ENCODE assay signal across 9 mouse cellular contexts in the genomic region with DNA sequence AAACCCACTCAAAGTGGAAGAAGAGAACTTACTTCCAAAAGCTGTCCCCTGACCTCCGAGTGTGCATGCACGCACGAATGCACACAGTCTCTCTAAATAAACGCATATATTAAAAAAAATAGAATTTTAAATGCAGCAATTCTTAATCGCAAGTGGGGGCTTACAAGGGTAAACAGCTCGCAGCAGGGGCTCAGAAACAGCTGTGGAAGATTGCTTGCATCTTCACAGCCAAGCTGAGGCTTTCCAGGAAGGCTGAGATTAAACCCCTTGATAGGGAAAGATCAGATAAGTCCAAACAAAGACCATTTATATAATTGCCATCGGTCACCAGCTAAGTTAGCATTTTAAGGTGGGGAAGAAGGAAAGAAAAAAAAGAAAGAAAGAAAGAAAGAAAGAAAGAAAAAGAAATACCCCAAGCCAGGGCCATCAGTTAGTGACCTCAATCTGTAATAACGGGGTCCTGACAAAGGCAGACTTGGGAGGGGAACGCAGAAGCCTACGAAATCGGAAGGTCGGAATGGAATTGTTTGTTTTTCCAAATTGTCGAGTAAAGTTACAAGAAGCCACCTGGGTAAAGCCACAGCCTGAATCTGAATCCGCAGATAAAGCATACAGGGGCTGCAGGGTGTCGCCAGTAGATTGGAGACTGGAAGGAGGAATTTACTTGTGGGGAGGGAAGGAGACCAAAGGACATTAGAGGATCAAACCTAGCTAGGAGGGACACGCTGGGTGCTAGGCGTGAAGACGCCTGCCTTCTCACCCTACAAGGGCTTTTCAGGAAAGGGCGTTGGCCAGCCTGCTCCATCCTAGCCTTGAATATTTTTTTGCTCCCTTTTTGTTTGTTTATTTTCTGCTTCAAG.
DNase-seq lines count a peak whose midpoint lies in the region; ATAC-seq and TF ChIP-seq lines count a peak whose summit lies in the region.
"Had no signal": no experiment of that assay in that cellular context is flagged by ENCODE, and none has a peak within 500 bp of the region (broad histone marks: within the 10 kb centered on the region; RNA-seq: fewer than 3 reads in every experiment).

No protein-coding gene starts in this region.

- DNase-seq in heart, adult 2 months, result no peak
- DNase-seq in midbrain, embryonic 11.5 days (ENCODE audit: low spot score, missing footprints), result peak; percentile 92
- no peak for DNase-seq in midbrain, postnatal 0 days (ENCODE audit: low spot score)
- no peak for DNase-seq in left cerebral cortex, postnatal 36 days (ENCODE audit: low spot score in 2 of 2)
- DNase-seq: kidney, adult 2 months had no signal

- no peak for TF ChIP-seq CTCF in heart, adult 2 months (IDR thresholded peaks at IDR 0.05)
- TF ChIP-seq CTCF in midbrain, postnatal 0 days (IDR thresholded peaks at IDR 0.05), result no peak
- TF ChIP-seq CTCF in intestine, postnatal 0 days (IDR thresholded peaks at IDR 0.05; ENCODE audit: low read depth), result no peak

- TF ChIP-seq EP300 in heart, adult 2 months (IDR thresholded peaks at IDR 0.05; ENCODE audit: insufficient read depth, low read depth, low read length), result no peak

- H3K4me3 ChIP-seq in heart, embryonic 11.5 days (ENCODE audit: low read depth, low read length), result peak overlapping the region; percentile 30; the same call in 1 of the 2 replicates
- H3K4me3 ChIP-seq in heart, adult 2 months, result no peak overlapping the region
- no peak overlapping the region for H3K4me3 ChIP-seq in midbrain, embryonic 11.5 days (ENCODE audit: low read depth, low read length)
- no peak overlapping the region for H3K4me3 ChIP-seq in midbrain, postnatal 0 days (ENCODE audit: low read depth, low read length)
- 0 out of 2 replicates have a peak overlapping the region, but pooled peaks have one; percentile 0 for H3K4me3 ChIP-seq in intestine, postnatal 0 days (ENCODE audit: low read depth, low read length)
- no peak overlapping the region for H3K4me3 ChIP-seq in stomach, embryonic 15.5 days (replicated peaks)

- 6% methylated on average over 19 of the region's 19 CpGs for WGBS in heart, embryonic 11.5 days (ENCODE audit: insufficient replicate concordance)
- WGBS in heart, adult 2 months, result 15% methylated on average over 19 of the region's 19 CpGs
- WGBS in midbrain, embryonic 11.5 days, result 2% methylated on average over 19 of the region's 19 CpGs
- WGBS in midbrain, postnatal 0 days, result 21% methylated on average over 19 of the region's 19 CpGs
- WGBS in intestine, postnatal 0 days, result 13% methylated on average over 19 of the region's 19 CpGs
- WGBS in stomach, embryonic 15.5 days, result 16% methylated on average over 19 of the region's 19 CpGs

- no peak for TF ChIP-seq POLR2A in heart, adult 2 months (IDR thresholded peaks at IDR 0.05; ENCODE audit: insufficient read depth, low read depth, low read length)

- ATAC-seq in heart, embryonic 11.5 days (replicated peaks; ENCODE audit: insufficient number of reproducible peaks, low FRiP score, low TSS enrichment), result no peak
- ATAC-seq in midbrain, embryonic 11.5 days (ENCODE audit: low FRiP score), result no peak
- ATAC-seq in midbrain, postnatal 0 days (ENCODE audit: low FRiP score), result no peak
- ATAC-seq in intestine, postnatal 0 days, result no peak
- no peak for ATAC-seq in stomach, embryonic 15.5 days (ENCODE audit: insufficient read depth, low FRiP score, low read depth)
- ATAC-seq in frontal cortex, adult (ENCODE audit: low TSS enrichment), result no peak

- H3K36me3 ChIP-seq in heart, embryonic 11.5 days (ENCODE audit: control insufficient read depth, insufficient read depth, low read length), result no peaks in the 10 kb centered on the region
- H3K36me3 ChIP-seq in heart, adult 2 months (ENCODE audit: control insufficient read depth, insufficient read depth, low read length), result no peaks in the 10 kb centered on the region
- H3K36me3 ChIP-seq in midbrain, embryonic 11.5 days (ENCODE audit: control insufficient read depth, insufficient read depth, low read length), result no peaks in the 10 kb centered on the region
- H3K36me3 ChIP-seq in midbrain, postnatal 0 days (ENCODE audit: insufficient read depth, low read length), result no peaks in the 10 kb centered on the region
- no peaks in the 10 kb centered on the region for H3K36me3 ChIP-seq in intestine, postnatal 0 days (ENCODE audit: control insufficient read depth, insufficient read depth)
- no peaks in the 10 kb centered on the region for H3K36me3 ChIP-seq in stomach, embryonic 15.5 days

- H3K4me2 ChIP-seq in heart, embryonic 11.5 days, result peak overlapping the region; percentile 48
- peak overlapping the region; percentile 32 for H3K4me2 ChIP-seq in midbrain, embryonic 11.5 days
- no peak overlapping the region for H3K4me2 ChIP-seq in midbrain, postnatal 0 days (ENCODE audit: low read depth, low read length, poor library complexity, severe bottlenecking)
- 0 out of 2 replicates have a peak overlapping the region, but pooled peaks have one; percentile 9 for H3K4me2 ChIP-seq in intestine, postnatal 0 days (replicated peaks; ENCODE audit: low read depth)
- H3K4me2 ChIP-seq in stomach, embryonic 15.5 days, result peak overlapping the region; percentile 37

- H3K27me3 ChIP-seq in heart, embryonic 11.5 days (ENCODE audit: control insufficient read depth, insufficient read depth, low read length), result peaks cover 34% of the 10 kb centered on the region
- H3K27me3 ChIP-seq in heart, adult 2 months (ENCODE audit: control insufficient read depth, insufficient read depth, low read length), result peaks cover 16% of the 10 kb centered on the region
- H3K27me3 ChIP-seq in midbrain, embryonic 11.5 days (ENCODE audit: control insufficient read depth, insufficient read depth, low read length), result no peaks in the 10 kb centered on the region
- no peaks in the 10 kb centered on the region; the same call in 1 of the 2 replicates for H3K27me3 ChIP-seq in midbrain, postnatal 0 days (ENCODE audit: insufficient read depth, low read length)
- H3K27me3 ChIP-seq in intestine, postnatal 0 days (replicated peaks; ENCODE audit: control insufficient read depth, insufficient read depth, low read length), result peaks cover 55% of the 10 kb centered on the region; the same call in 1 of the 2 replicates
- H3K27me3 ChIP-seq in stomach, embryonic 15.5 days (replicated peaks), result peaks cover 31% of the 10 kb centered on the region

- intact Hi-C loops in heart, adult 2 months (cut with DNase I), result no loop called here
- intact Hi-C loops in left cerebral cortex, postnatal 36 days (cut with DNase I), result loop anchor here (10.0 kb wide), 1 partner anchor 76 kb away; the partner anchor contains the start of gene Sall4

- peaks cover 17% of the 10 kb centered on the region for H3K4me1 ChIP-seq in heart, embryonic 11.5 days (ENCODE audit: control insufficient read depth, insufficient read depth, low read length)
- H3K4me1 ChIP-seq in heart, adult 2 months (ENCODE audit: control insufficient read depth, insufficient read depth, low read length), result no peaks in the 10 kb centered on the region
- peaks cover 45% of the 10 kb centered on the region for H3K4me1 ChIP-seq in midbrain, embryonic 11.5 days (ENCODE audit: control insufficient read depth, insufficient read depth, low read length)
- H3K4me1 ChIP-seq in midbrain, postnatal 0 days (ENCODE audit: insufficient read depth, low read length), result peaks cover 15% of the 10 kb centered on the region; the same call in 1 of the 2 replicates
- H3K4me1 ChIP-seq in intestine, postnatal 0 days (replicated peaks; ENCODE audit: control insufficient read depth, insufficient read depth, low read length), result no peaks in the 10 kb centered on the region
- peaks cover 12% of the 10 kb centered on the region; the same call in 1 of the 2 replicates for H3K4me1 ChIP-seq in stomach, embryonic 15.5 days

- H3K79me2 ChIP-seq in heart, adult 2 months (replicated peaks; ENCODE audit: control insufficient read depth, insufficient read depth, low read length), result no peaks in the 10 kb centered on the region

- no peak overlapping the region for H3K9ac ChIP-seq in heart, embryonic 11.5 days (ENCODE audit: low read depth, low read length)
- no peak overlapping the region for H3K9ac ChIP-seq in heart, adult 2 months (ENCODE audit: low read depth, low read length)
- peak overlapping the region; percentile 53; the same call in 1 of the 2 replicates for H3K9ac ChIP-seq in midbrain, embryonic 11.5 days (ENCODE audit: low read length)
- no peak overlapping the region for H3K9ac ChIP-seq in midbrain, postnatal 0 days (replicated peaks; ENCODE audit: low read length, poor library complexity, severe bottlenecking)
- no peak overlapping the region for H3K9ac ChIP-seq in intestine, postnatal 0 days (ENCODE audit: low read depth, low read length)
- H3K9ac ChIP-seq in stomach, embryonic 15.5 days, result no peak overlapping the region

- H3K9me3 ChIP-seq in heart, embryonic 11.5 days (replicated peaks; ENCODE audit: control insufficient read depth, low read length), result no peaks in the 10 kb centered on the region
- H3K9me3 ChIP-seq in midbrain, embryonic 11.5 days (ENCODE audit: control insufficient read depth, low read length), result no peaks in the 10 kb centered on the region
- H3K9me3 ChIP-seq in midbrain, postnatal 0 days (ENCODE audit: low read length), result no peaks in the 10 kb centered on the region
- no peaks in the 10 kb centered on the region for H3K9me3 ChIP-seq in intestine, postnatal 0 days (ENCODE audit: control insufficient read depth)
- H3K9me3 ChIP-seq in stomach, embryonic 15.5 days, result no peaks in the 10 kb centered on the region

- H3K27ac ChIP-seq in heart, embryonic 11.5 days (ENCODE audit: low read depth, low read length), result no peak overlapping the region
- no peak overlapping the region for H3K27ac ChIP-seq in heart, adult 2 months
- H3K27ac ChIP-seq in midbrain, embryonic 11.5 days (ENCODE audit: low read depth, low read length), result peak overlapping the region; percentile 89
- no peak overlapping the region for H3K27ac ChIP-seq in midbrain, postnatal 0 days (ENCODE audit: low read depth, low read length)
- no peak overlapping the region for H3K27ac ChIP-seq in intestine, postnatal 0 days (ENCODE audit: low read depth, low read length)
- no peak overlapping the region for H3K27ac ChIP-seq in stomach, embryonic 15.5 days

Comparison
In these comparisons a context has a peak if more than half of its experiments do, and no peak if none do; other contexts are left out.
1. H3K4me3 ChIP-seq: peak in heart, embryonic 11.5 days (single experiment) and intestine, postnatal 0 days (single experiment); none in heart, adult 2 months (single experiment), midbrain, embryonic 11.5 days (single experiment), midbrain, postnatal 0 days (single experiment) and stomach, embryonic 15.5 days (single experiment).